Mouse (Mus musculus): Measurements from ENCODE around the gene 4930523C07Rik. TPM values are rescaled to one million over a fixed set of nuclear protein-coding genes. Genes with fewer than 3 reads are reported as not detected.

Gene 4930523C07Rik
- polyA plus RNA-seq, 1 experiment from 2014 or later = 19.1 TPM

- no peak overlapping the region for H3K4me3 ChIP-seq (ENCODE audit: control insufficient read depth in 1 of 2, insufficient read depth in 1 of 2, low read depth in 1 of 2, low read length in 2 of 2)
- no peak overlapping the region for H3K27ac ChIP-seq (replicated peaks in 1 of 2; ENCODE audit: control insufficient read depth in 1 of 2, insufficient read depth in 1 of 2, low read depth in 2 of 2, low read length in 2 of 2)
- no peaks in the 10 kb centered on the region for H3K27me3 ChIP-seq (ENCODE audit: control insufficient read depth, insufficient read depth, low read length)
- H3K36me3 ChIP-seq (ENCODE audit: control insufficient read depth, insufficient read depth, low read length) = 0 out of 2 replicates have a peak, but pooled peaks cover under 1% of the 10 kb centered on the region
- no peak overlapping the region for H3K4me2 ChIP-seq (ENCODE audit: low read length)
- no peak overlapping the region for H3K9ac ChIP-seq (ENCODE audit: low read length)
- WGBS = 73% methylated on average over 1 of the region's 1 CpGs
- no peaks in the 10 kb centered on the region for H3K4me1 ChIP-seq (ENCODE audit: control insufficient read depth in 2 of 2, insufficient read depth in 2 of 2, low read length in 2 of 2)
- no peaks in the 10 kb centered on the region for H3K9me3 ChIP-seq (ENCODE audit: control insufficient read depth, low read length)
- no peak for ATAC-seq (ENCODE audit: insufficient number of reproducible peaks, insufficient read depth, low FRiP score, low read depth)
These were observed 38.5 kb downstream of the 4930523C07Rik start for GRCm38 (mm10) chr1:160082647-160083046.

DNA sequence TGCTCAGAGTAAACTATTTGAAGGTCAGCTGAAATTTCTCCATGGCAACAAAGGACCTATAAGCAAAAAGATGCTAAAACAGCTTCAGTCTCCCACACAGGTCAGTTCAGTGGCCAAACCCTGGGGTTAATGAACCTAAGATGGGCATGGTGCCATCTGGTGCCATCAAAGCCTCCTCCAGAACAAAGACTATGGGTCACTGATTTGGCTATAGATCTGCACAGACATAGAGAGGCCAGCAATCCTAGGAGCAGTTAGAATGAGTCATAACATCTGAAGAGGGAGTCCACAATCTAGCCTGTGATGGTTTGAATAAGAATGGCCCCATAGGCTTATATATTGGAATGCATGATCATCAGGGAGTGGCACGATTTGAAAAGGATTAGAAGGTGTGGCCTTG lies 40.1 kb downstream of the 4930523C07Rik start:
- Histone ChIP-seq H3K9me3 (ENCODE audit: control insufficient read depth, low read length) (no peaks in the 10 kb centered on the region), H3K36me3 (ENCODE audit: control insufficient read depth, insufficient read depth, low read length) (no peaks in the 10 kb centered on the region), H3K27me3 (ENCODE audit: control insufficient read depth, insufficient read depth, low read length) (no peaks in the 10 kb centered on the region), H3K27ac (replicated peaks in 1 of 2; ENCODE audit: control insufficient read depth in 1 of 2, insufficient read depth in 1 of 2, low read depth in 2 of 2, low read length in 2 of 2) (no peak overlapping the region), H3K4me2 (ENCODE audit: low read length) (no peak overlapping the region), H3K4me1 (ENCODE audit: control insufficient read depth in 2 of 2, insufficient read depth in 2 of 2, low read length in 2 of 2) (no peaks in the 10 kb centered on the region), H3K4me3 (ENCODE audit: control insufficient read depth in 1 of 2, insufficient read depth in 1 of 2, low read depth in 1 of 2, low read length in 2 of 2) (no peak overlapping the region), H3K9ac (ENCODE audit: low read length) (no peak overlapping the region)
- 82% methylated on average over 1 of the region's 1 CpGs for WGBS
- no peak for ATAC-seq (ENCODE audit: insufficient number of reproducible peaks, insufficient read depth, low FRiP score, low read depth)

- no peak for ATAC-seq (ENCODE audit: insufficient number of reproducible peaks, insufficient read depth, low FRiP score, low read depth)
- no peaks in the 10 kb centered on the region for H3K27me3 ChIP-seq (ENCODE audit: control insufficient read depth, insufficient read depth, low read length)
- H3K9me3 ChIP-seq (ENCODE audit: control insufficient read depth, low read length) = no peaks in the 10 kb centered on the region
- no peak overlapping the region for H3K4me3 ChIP-seq (ENCODE audit: control insufficient read depth in 1 of 2, insufficient read depth in 1 of 2, low read depth in 1 of 2, low read length in 2 of 2)
- no peaks in the 10 kb centered on the region for H3K4me1 ChIP-seq (ENCODE audit: control insufficient read depth in 2 of 2, insufficient read depth in 2 of 2, low read length in 2 of 2)
- no peak overlapping the region for H3K9ac ChIP-seq (ENCODE audit: low read length)
- no peaks in the 10 kb centered on the region for H3K36me3 ChIP-seq (ENCODE audit: control insufficient read depth, insufficient read depth, low read length)
- H3K27ac ChIP-seq (replicated peaks in 1 of 2; ENCODE audit: control insufficient read depth in 1 of 2, insufficient read depth in 1 of 2, low read depth in 2 of 2, low read length in 2 of 2) = no peak overlapping the region
- no peak overlapping the region for H3K4me2 ChIP-seq (ENCODE audit: low read length)
- WGBS = 82% methylated on average over 2 of the region's 2 CpGs
These were observed 42.5 kb downstream of the 4930523C07Rik start for GRCm38 (mm10) chr1:160086651-160087050.

DNA sequence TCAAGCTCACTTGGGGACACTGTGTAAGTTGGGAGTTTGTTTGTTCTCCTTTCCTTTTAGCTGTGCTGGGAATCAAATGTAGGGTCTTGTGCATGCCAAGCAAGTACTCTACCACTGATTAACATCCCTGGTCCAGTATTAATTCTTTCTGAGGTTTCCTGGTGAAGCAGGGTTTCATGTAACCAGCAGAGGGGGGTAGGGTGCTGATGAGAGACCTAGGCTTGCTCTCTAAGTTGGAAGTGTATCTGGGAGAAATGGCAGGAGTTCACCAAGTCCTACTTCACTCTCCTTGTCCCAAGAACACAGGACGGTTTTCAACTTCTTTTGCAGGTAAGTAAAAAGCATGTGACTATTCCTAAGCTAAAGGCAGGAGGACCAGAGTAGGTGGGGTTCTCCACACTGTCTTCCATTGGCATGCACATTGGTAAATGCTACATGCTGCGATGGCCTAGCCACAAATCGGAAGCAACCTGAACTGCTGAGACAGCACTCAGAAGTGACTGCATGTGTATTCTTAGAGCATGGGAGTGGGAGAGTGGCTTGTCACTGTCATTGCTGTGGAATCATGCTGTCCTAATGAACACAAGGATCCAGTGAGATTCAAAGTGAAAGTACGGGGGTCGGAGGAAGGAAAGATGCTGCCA lies 55.6 kb downstream of the 4930523C07Rik start:
- 79% methylated on average over 5 of the region's 5 CpGs for WGBS

GRCm38 (mm10) chr1:160100996-160101395 lies 56.8 kb downstream of the 4930523C07Rik start:
- Histone ChIP-seq H3K9ac (ENCODE audit: low read length) (no peak overlapping the region), H3K36me3 (ENCODE audit: control insufficient read depth, insufficient read depth, low read length) (no peaks in the 10 kb centered on the region), H3K27me3 (ENCODE audit: control insufficient read depth, insufficient read depth, low read length) (no peaks in the 10 kb centered on the region), H3K4me3 (ENCODE audit: control insufficient read depth in 1 of 2, insufficient read depth in 1 of 2, low read depth in 1 of 2, low read length in 2 of 2) (no peak overlapping the region), H3K9me3 (ENCODE audit: control insufficient read depth, low read length) (no peaks in the 10 kb centered on the region), H3K27ac (replicated peaks in 1 of 2; ENCODE audit: control insufficient read depth in 1 of 2, insufficient read depth in 1 of 2, low read depth in 2 of 2, low read length in 2 of 2) (no peak overlapping the region), H3K4me2 (ENCODE audit: low read length) (no peak overlapping the region), H3K4me1 (ENCODE audit: control insufficient read depth in 2 of 2, insufficient read depth in 2 of 2, low read length in 2 of 2) (no peaks in the 10 kb centered on the region)
- no peak for ATAC-seq (ENCODE audit: insufficient number of reproducible peaks, insufficient read depth, low FRiP score, low read depth)
- WGBS = 73% methylated on average over 5 of the region's 5 CpGs

More for the DNA sequence above, 55.6 kb downstream of the 4930523C07Rik start:
- H3K9me3 ChIP-seq (ENCODE audit: control insufficient read depth, low read length) = no peaks in the 10 kb centered on the region
- no peak overlapping the region for H3K9ac ChIP-seq (ENCODE audit: low read length)
- H3K4me2 ChIP-seq (ENCODE audit: low read length) = no peak overlapping the region
- H3K4me3 ChIP-seq (ENCODE audit: control insufficient read depth in 1 of 2, insufficient read depth in 1 of 2, low read depth in 1 of 2, low read length in 2 of 2) = no peak overlapping the region
- no peak for ATAC-seq (ENCODE audit: insufficient number of reproducible peaks, insufficient read depth, low FRiP score, low read depth)
- H3K4me1 ChIP-seq (ENCODE audit: control insufficient read depth in 2 of 2, insufficient read depth in 2 of 2, low read length in 2 of 2) = no peaks in the 10 kb centered on the region
- no peaks in the 10 kb centered on the region for H3K27me3 ChIP-seq (ENCODE audit: control insufficient read depth, insufficient read depth, low read length)
- H3K36me3 ChIP-seq (ENCODE audit: control insufficient read depth, insufficient read depth, low read length) = no peaks in the 10 kb centered on the region
- no peak overlapping the region for H3K27ac ChIP-seq (replicated peaks in 1 of 2; ENCODE audit: control insufficient read depth in 1 of 2, insufficient read depth in 1 of 2, low read depth in 2 of 2, low read length in 2 of 2)

- Histone ChIP-seq H3K36me3 (ENCODE audit: control insufficient read depth, insufficient read depth, low read length) (no peaks in the 10 kb centered on the region), H3K27ac (replicated peaks in 1 of 2; ENCODE audit: control insufficient read depth in 1 of 2, insufficient read depth in 1 of 2, low read depth in 2 of 2, low read length in 2 of 2) (no peak overlapping the region), H3K4me3 (ENCODE audit: control insufficient read depth in 1 of 2, insufficient read depth in 1 of 2, low read depth in 1 of 2, low read length in 2 of 2) (no peak overlapping the region), H3K4me1 (ENCODE audit: control insufficient read depth in 2 of 2, insufficient read depth in 2 of 2, low read length in 2 of 2) (no peaks in the 10 kb centered on the region), H3K4me2 (ENCODE audit: low read length) (no peak overlapping the region), H3K9ac (ENCODE audit: low read length) (no peak overlapping the region), H3K27me3 (ENCODE audit: control insufficient read depth, insufficient read depth, low read length) (no peaks in the 10 kb centered on the region), H3K9me3 (ENCODE audit: control insufficient read depth, low read length) (no peaks in the 10 kb centered on the region)
- WGBS = 66% methylated on average over 5 of the region's 5 CpGs
- no peak for ATAC-seq (ENCODE audit: insufficient number of reproducible peaks, insufficient read depth, low FRiP score, low read depth)
These were observed 61.2 kb downstream of the 4930523C07Rik start for GRCm38 (mm10) chr1:160105426-160105825.

GRCm38 (mm10) chr1:160108604-160109003 lies 64.4 kb downstream of the 4930523C07Rik start:
- Histone ChIP-seq H3K27ac (replicated peaks in 1 of 2; ENCODE audit: control insufficient read depth in 1 of 2, insufficient read depth in 1 of 2, low read depth in 2 of 2, low read length in 2 of 2) (no peak overlapping the region), H3K27me3 (ENCODE audit: control insufficient read depth, insufficient read depth, low read length) (no peaks in the 10 kb centered on the region), H3K4me3 (ENCODE audit: control insufficient read depth in 1 of 2, insufficient read depth in 1 of 2, low read depth in 1 of 2, low read length in 2 of 2) (no peak overlapping the region), H3K9ac (ENCODE audit: low read length) (no peak overlapping the region), H3K4me1 (ENCODE audit: control insufficient read depth in 2 of 2, insufficient read depth in 2 of 2, low read length in 2 of 2) (no peaks in the 10 kb centered on the region), H3K4me2 (ENCODE audit: low read length) (no peak overlapping the region), H3K9me3 (ENCODE audit: control insufficient read depth, low read length) (no peaks in the 10 kb centered on the region), H3K36me3 (ENCODE audit: control insufficient read depth, insufficient read depth, low read length) (no peaks in the 10 kb centered on the region)
- WGBS = 70% methylated on average over 2 of the region's 2 CpGs
- ATAC-seq (ENCODE audit: insufficient number of reproducible peaks, insufficient read depth, low FRiP score, low read depth) = no peak

- 79% methylated on average over 2 of the region's 2 CpGs for WGBS
- H3K27ac ChIP-seq (replicated peaks in 1 of 2; ENCODE audit: control insufficient read depth in 1 of 2, insufficient read depth in 1 of 2, low read depth in 2 of 2, low read length in 2 of 2) = no peak overlapping the region
These were observed 79.8 kb downstream of the 4930523C07Rik start for GRCm38 (mm10) chr1:160123957-160124356.

More at GRCm38 (mm10) chr1:160123957-160124356, 79.8 kb downstream of the 4930523C07Rik start:
- Histone ChIP-seq H3K9me3 (ENCODE audit: control insufficient read depth, low read length) (no peaks in the 10 kb centered on the region), H3K4me2 (ENCODE audit: low read length) (no peak overlapping the region), H3K36me3 (ENCODE audit: control insufficient read depth, insufficient read depth, low read length) (no peaks in the 10 kb centered on the region), H3K27me3 (ENCODE audit: control insufficient read depth, insufficient read depth, low read length) (no peaks in the 10 kb centered on the region), H3K9ac (ENCODE audit: low read length) (no peak overlapping the region), H3K4me1 (ENCODE audit: control insufficient read depth in 2 of 2, insufficient read depth in 2 of 2, low read length in 2 of 2) (no peaks in the 10 kb centered on the region), H3K4me3 (ENCODE audit: control insufficient read depth in 1 of 2, insufficient read depth in 1 of 2, low read depth in 1 of 2, low read length in 2 of 2) (no peak overlapping the region)
- no peak for ATAC-seq (ENCODE audit: insufficient number of reproducible peaks, insufficient read depth, low FRiP score, low read depth)
